Mouse (Mus musculus) myocyte (in vitro differentiated cells): ENCODE measurements around the gene Myoz1. TPM values are rescaled to one million over a fixed set of nuclear protein-coding genes. Genes with fewer than 3 reads are reported as not detected.
"Not testable (repeated sequence)": the region's sequence is repeated elsewhere in the genome, so short reads cannot be mapped to it uniquely, and the experiment has no call there.

Source experiments
- H3K27me3 ChIP-seq: one replicate; pipeline ENCODE4 v1.6.1; 2011; ENCODE audit not compliant: control insufficient read depth, insufficient read depth, insufficient read length
- H3K36me3 ChIP-seq: one replicate; pipeline ENCODE4 v1.6.1; 2011; ENCODE audit not compliant: control insufficient read depth, insufficient read depth
- H3K4me2 ChIP-seq: one replicate; pipeline ENCODE4 v1.6.1; 2011; ENCODE audit warnings: low read depth, control low read depth
- H3K4me3 ChIP-seq: one replicate; pipeline ENCODE4 v1.5.1; 2011; ENCODE audit warnings: mild to moderate bottlenecking, control low read depth, moderate library complexity
- H3K79me2 ChIP-seq: one replicate; pipeline ENCODE4 v1.6.1; 2011; ENCODE audit not compliant: control insufficient read depth, insufficient read depth
- H3ac ChIP-seq: one replicate; pipeline ENCODE4 v1.6.1; 2011; ENCODE audit not compliant: control insufficient read depth, insufficient read length
- CEBPB ChIP-seq: IDR thresholded peaks from 2 replicates; pipeline ENCODE4 v1.6.1; 2011; ENCODE audit warnings: mild to moderate bottlenecking, moderate library complexity; ENCODE audit not compliant: poor library complexity, insufficient read depth, severe bottlenecking
- E2F4 ChIP-seq: IDR thresholded peaks from one replicate; pipeline ENCODE4 v1.6.1; 2011; ENCODE audit warnings: mild to moderate bottlenecking, control low read depth, moderate library complexity; ENCODE audit not compliant: insufficient read depth
- MAX ChIP-seq: IDR thresholded peaks from one replicate; pipeline ENCODE4 v1.6.1; 2011; ENCODE audit warnings: low read depth, mild to moderate bottlenecking, control low read depth
- MYOD1 ChIP-seq, 3 experiments: IDR thresholded peaks; one replicate each; pipeline ENCODE4 v1.6.1; 2011; ENCODE audit warnings: control low read depth in 2 of 3, low read depth in 2 of 3, mild to moderate bottlenecking in 2 of 3, moderate library complexity in 1 of 3; ENCODE audit not compliant: insufficient read length in 2 of 3, control insufficient read depth in 1 of 3
- MYOG ChIP-seq, 3 experiments: IDR thresholded peaks; one replicate each; pipeline ENCODE4 v1.6.1; 2011; ENCODE audit warnings: control low read depth in 2 of 3, low read depth in 2 of 3, mild to moderate bottlenecking in 2 of 3; ENCODE audit not compliant: insufficient read length in 2 of 3, control insufficient read depth in 1 of 3, insufficient read depth in 1 of 3
- POLR2A ChIP-seq: IDR thresholded peaks from one replicate; pipeline ENCODE4 v1.6.1; 2011; ENCODE audit warnings: low read depth, mild to moderate bottlenecking, control low read depth, moderate library complexity; ENCODE audit not compliant: insufficient read length
- POLR2AphosphoS2 ChIP-seq: IDR thresholded peaks from one replicate; pipeline ENCODE4 v1.6.1; 2011; ENCODE audit warnings: low read depth, control low read depth; ENCODE audit not compliant: insufficient read length
- REST ChIP-seq: IDR thresholded peaks from one replicate; pipeline ENCODE4 v1.6.1; 2011; ENCODE audit warnings: mild to moderate bottlenecking, control low read depth, moderate library complexity; ENCODE audit not compliant: insufficient read depth, insufficient read length
- SRF ChIP-seq: IDR thresholded peaks from one replicate; pipeline ENCODE4 v1.6.1; 2011; ENCODE audit warnings: low read depth; ENCODE audit not compliant: control insufficient read depth, insufficient read length
- TCF12 ChIP-seq: IDR thresholded peaks from one replicate; pipeline ENCODE4 v1.6.1; 2011; ENCODE audit warnings: mild to moderate bottlenecking, control low read depth; ENCODE audit not compliant: poor library complexity, insufficient read depth, severe bottlenecking
- TCF3 ChIP-seq: IDR thresholded peaks from one replicate; pipeline ENCODE4 v1.6.1; 2011; ENCODE audit warnings: low read depth, control low read depth; ENCODE audit not compliant: insufficient read length
- USF1 ChIP-seq: IDR thresholded peaks from one replicate; pipeline ENCODE4 v1.6.1; 2011; ENCODE audit warnings: low read depth, mild to moderate bottlenecking, control low read depth, moderate library complexity
- polyA plus RNA-seq: library from polyadenylated mRNA; unstranded; fragments of >200 nt; fragmentation: generic; extraction: Trizol; gene quantifications from one replicate; pipeline ENCODE4 v1.2.1, GENCODE M21; 2012; ENCODE audit warnings: missing spikeins

Gene Myoz1
- polyA plus RNA-seq, 1 experiment: 8.6 TPM

DNA sequence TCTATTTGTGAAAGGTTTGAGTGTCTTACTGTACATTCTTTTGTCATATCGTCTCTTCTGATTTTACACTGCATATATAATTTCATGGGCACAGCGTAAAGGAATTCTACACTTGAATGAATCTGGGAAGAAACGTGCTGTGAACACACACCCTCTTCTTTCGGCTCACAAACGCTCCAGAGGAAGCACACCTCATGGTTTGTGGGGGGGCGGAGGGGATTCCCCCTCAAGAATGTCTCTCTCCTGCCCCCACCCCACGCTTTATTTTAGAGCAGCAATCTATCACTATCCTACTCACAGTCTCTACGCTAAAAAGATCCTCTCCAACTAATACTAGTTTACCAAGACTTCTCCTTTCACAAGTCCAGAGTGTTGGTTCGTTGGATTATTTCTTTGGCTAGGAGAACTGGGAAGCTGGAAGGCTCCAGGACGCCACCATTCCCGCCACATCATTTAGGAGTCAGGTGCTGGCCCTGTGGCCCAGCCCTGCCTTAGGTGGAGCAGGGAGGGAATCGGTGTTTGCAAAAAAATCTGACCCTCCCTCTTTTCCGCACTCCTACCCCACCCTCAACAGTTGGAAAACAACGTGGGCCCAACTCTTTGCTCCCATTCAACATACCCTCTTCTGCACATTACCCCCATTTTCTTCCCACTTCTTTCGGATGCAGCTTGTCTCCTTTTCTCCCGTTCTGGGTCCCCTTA is 16.3 kb downstream of the Myoz1 start:
- Histone ChIP-seq H3K4me3 (peak overlapping the region; percentile 95), H3K27me3 (no peaks in the 10 kb centered on the region), H3K79me2 (peaks cover 21% of the 10 kb centered on the region), H3K4me2 (peak overlapping the region; percentile 81), H3ac (peak overlapping the region; percentile 55), H3K36me3 (no peaks in the 10 kb centered on the region)
- no peak for TF ChIP-seq E2F4
- no peak for TF ChIP-seq TCF12
- TF ChIP-seq MYOD1 (IDR thresholded peaks at IDR 0.05; ENCODE audit: control insufficient read depth in 1 of 3, insufficient read length in 2 of 3, low read depth in 2 of 3): no peak
- TF ChIP-seq MAX: no peak
- TF ChIP-seq TCF3: no peak
- TF ChIP-seq POLR2A: no peak
- no peak for TF ChIP-seq SRF
- TF ChIP-seq REST: no peak
- TF ChIP-seq USF1: no peak
- TF ChIP-seq MYOG (IDR thresholded peaks at IDR 0.05; ENCODE audit: control insufficient read depth in 1 of 3, insufficient read depth in 1 of 3, insufficient read length in 2 of 3, low read depth in 2 of 3): no peak
- TF ChIP-seq POLR2AphosphoS2: no peak

DNA sequence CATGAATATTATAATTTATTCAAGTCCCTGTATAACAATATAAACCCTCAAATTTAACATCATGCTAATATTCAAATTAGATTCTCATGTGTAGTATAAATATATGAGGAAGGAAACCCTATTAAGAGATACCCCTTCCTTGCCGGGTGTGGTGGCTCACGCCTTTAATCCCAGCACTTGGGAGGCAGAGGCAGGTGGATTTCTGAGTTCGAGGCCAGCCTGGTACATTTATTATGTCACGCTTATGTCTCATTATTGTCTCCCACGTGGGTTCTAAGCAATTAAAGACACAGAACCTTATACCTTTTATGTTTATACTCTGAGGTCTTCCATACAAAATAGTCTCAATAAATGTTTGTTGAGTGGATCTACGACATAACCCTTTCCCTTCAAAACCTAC is 17.6 kb downstream of the Myoz1 start:
- Histone ChIP-seq H3K27me3 (no peaks in the 10 kb centered on the region), H3K79me2 (peaks cover 21% of the 10 kb centered on the region), H3K36me3 (no peaks in the 10 kb centered on the region), H3K4me2 (no peak overlapping the region), H3ac (no peak overlapping the region), H3K4me3 (no peak overlapping the region)
- TF ChIP-seq TCF12: no peak
- TF ChIP-seq POLR2A: no peak
- no peak for TF ChIP-seq SRF
- no peak for TF ChIP-seq REST
- no peak for TF ChIP-seq CEBPB
- TF ChIP-seq MYOG (IDR thresholded peaks at IDR 0.05; ENCODE audit: control insufficient read depth in 1 of 3, insufficient read depth in 1 of 3, insufficient read length in 2 of 3, low read depth in 2 of 3): no peak
- TF ChIP-seq MAX: no peak
- TF ChIP-seq TCF3: no peak
- TF ChIP-seq POLR2AphosphoS2: no peak
- TF ChIP-seq E2F4: no peak
- no peak for TF ChIP-seq USF1

DNA sequence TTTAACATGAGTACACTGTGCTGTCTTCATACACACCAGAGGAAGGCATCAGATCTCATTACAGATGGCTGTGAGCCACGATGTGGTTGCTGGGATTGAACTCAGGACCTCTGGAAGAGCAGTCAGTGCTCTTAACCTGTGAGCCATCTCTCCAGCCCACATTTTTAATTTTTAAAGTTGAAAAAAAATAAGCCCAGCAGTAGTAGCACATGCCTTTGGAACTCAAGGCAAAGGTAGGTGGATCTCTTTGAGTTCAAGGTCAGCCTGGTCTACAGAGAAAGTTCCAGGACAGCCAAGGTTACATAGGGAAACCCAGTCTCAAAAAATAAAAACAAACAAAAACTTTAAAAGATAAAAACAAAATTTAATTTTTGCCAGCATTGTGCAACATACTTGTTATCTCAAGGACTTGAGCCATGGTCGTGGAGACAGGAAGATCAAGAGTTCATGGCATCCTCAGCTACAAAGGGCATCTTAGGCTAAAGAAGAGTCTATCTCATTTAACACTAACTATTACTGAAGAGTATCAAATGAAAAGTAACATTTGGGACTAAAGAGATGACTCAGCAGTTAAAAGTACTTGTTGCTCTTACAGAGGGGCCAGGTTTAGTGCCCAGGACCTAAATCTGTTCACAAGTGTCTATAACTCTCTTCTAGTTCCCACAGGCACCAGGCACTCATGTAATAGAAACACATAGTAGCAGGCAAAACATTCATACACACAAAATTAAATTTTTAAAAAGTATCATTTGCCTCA is 18.3 kb downstream of the Myoz1 start:
- peaks cover 21% of the 10 kb centered on the region for H3K79me2 ChIP-seq
- no peaks in the 10 kb centered on the region for H3K36me3 ChIP-seq
- no peak overlapping the region for H3K4me2 ChIP-seq
- H3ac ChIP-seq: no peak overlapping the region
- H3K4me3 ChIP-seq: no peak overlapping the region
- H3K27me3 ChIP-seq: no peaks in the 10 kb centered on the region
- TF ChIP-seq USF1 (no peak), TCF12 (no peak), MYOG (IDR thresholded peaks at IDR 0.05; ENCODE audit: control insufficient read depth in 1 of 3, insufficient read depth in 1 of 3, insufficient read length in 2 of 3, low read depth in 2 of 3) (no peak), MAX (no peak), E2F4 (no peak), MYOD1 (IDR thresholded peaks at IDR 0.05; ENCODE audit: control insufficient read depth in 1 of 3, insufficient read length in 2 of 3, low read depth in 2 of 3) (no peak), REST (no peak), CEBPB (no peak), POLR2AphosphoS2 (no peak), TCF3 (no peak), SRF (no peak), POLR2A (no peak)

- H3K27me3 ChIP-seq, H3K36me3 ChIP-seq, H3ac ChIP-seq, H3K4me2 ChIP-seq, H3K4me3 ChIP-seq: not testable (repeated sequence)
- peaks cover 19% of the 10 kb centered on the region for H3K79me2 ChIP-seq
Measured at GRCm38 (mm10) chr14:20636968-20637367, 19.4 kb downstream of the Myoz1 start.

DNA sequence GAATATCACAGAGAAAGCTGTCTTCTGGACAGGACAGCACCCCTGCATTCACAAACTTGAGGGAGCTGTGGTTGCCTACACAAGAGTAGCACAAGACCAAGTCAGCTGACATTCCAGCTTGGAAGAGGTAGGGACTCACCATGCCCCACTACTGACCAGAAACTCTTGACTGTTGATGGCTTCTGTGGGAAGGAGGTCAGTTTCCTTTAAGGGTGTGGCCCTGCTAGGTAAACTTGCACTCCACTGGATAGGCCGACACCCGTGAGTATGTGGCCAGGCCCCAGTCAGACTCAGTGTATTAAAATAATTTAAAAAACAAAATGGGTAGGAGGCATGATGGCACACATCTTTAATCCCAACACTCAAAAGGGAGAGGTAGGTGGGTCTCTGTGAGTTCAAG is 20.8 kb downstream of the Myoz1 start:
- no peak overlapping the region for H3K4me3 ChIP-seq
- TF ChIP-seq REST (no peak), POLR2A (no peak), MYOG (IDR thresholded peaks at IDR 0.05; ENCODE audit: control insufficient read depth in 1 of 3, insufficient read depth in 1 of 3, insufficient read length in 2 of 3, low read depth in 2 of 3) (no peak), TCF3 (no peak), TCF12 (no peak), CEBPB (no peak), POLR2AphosphoS2 (no peak), SRF (no peak), MAX (no peak), E2F4 (no peak)
- no peaks in the 10 kb centered on the region for H3K36me3 ChIP-seq
- no peak overlapping the region for H3ac ChIP-seq
- peaks cover 10% of the 10 kb centered on the region for H3K79me2 ChIP-seq
- no peak overlapping the region for H3K4me2 ChIP-seq
- no peaks in the 10 kb centered on the region for H3K27me3 ChIP-seq
